Mouse (Mus musculus): ENCODE measurements around the gene Mcoln3.

The Mcoln3 gene

GRCm38 (mm10) chr3:146127205-146127604 lies 10.0 kb downstream of the Mcoln3 start:
- DNase-seq (ENCODE audit: extremely low read depth, low read depth), result peak; percentile 97

GRCm38 (mm10) chr3:146134834-146135233 lies 17.6 kb downstream of the Mcoln3 start:
- no peak for DNase-seq (ENCODE audit: extremely low read depth, low read depth)

- DNase-seq (ENCODE audit: extremely low read depth, low read depth), result no peak
These were observed 18.2 kb downstream of the Mcoln3 start for GRCm38 (mm10) chr3:146135417-146135816.

GRCm38 (mm10) chr3:146136422-146136821 lies 19.2 kb downstream of the Mcoln3 start:
- no peak for DNase-seq (ENCODE audit: extremely low read depth, low read depth)

- no peak for DNase-seq (ENCODE audit: extremely low read depth, low read depth)
These were observed 23.0 kb downstream of the Mcoln3 start for GRCm38 (mm10) chr3:146140276-146140675.

- no peak for DNase-seq (ENCODE audit: extremely low read depth, low read depth)
These were observed 25.3 kb downstream of the Mcoln3 start for GRCm38 (mm10) chr3:146142523-146142922.

GRCm38 (mm10) chr3:146145501-146145900 lies 28.3 kb downstream of the Mcoln3 start:
- DNase-seq (ENCODE audit: extremely low read depth, low read depth), result no peak

GRCm38 (mm10) chr3:146146131-146146530 lies 28.9 kb downstream of the Mcoln3 start:
- DNase-seq (ENCODE audit: extremely low read depth, low read depth), result peak; percentile 64

GRCm38 (mm10) chr3:146149156-146150057 lies 32.2 kb downstream of the Mcoln3 start, which contains the start of gene Mcoln2:
Mcoln2 (plus strand) TSS chr3:146149833.
- no peak for DNase-seq (ENCODE audit: extremely low read depth, low read depth)

GRCm38 (mm10) chr3:146150058-146150400 lies 32.8 kb downstream of the Mcoln3 start:
- no peak for DNase-seq (ENCODE audit: extremely low read depth, low read depth)

- DNase-seq (ENCODE audit: extremely low read depth, low read depth), result no peak
These were observed 33.3 kb downstream of the Mcoln3 start for GRCm38 (mm10) chr3:146150560-146150959.

- no peak for DNase-seq (ENCODE audit: extremely low read depth, low read depth)
These were observed 34.1 kb downstream of the Mcoln3 start for GRCm38 (mm10) chr3:146151328-146151727.

GRCm38 (mm10) chr3:146151755-146152154 lies 34.5 kb downstream of the Mcoln3 start:
- no peak for DNase-seq (ENCODE audit: extremely low read depth, low read depth)

- no peak for DNase-seq (ENCODE audit: extremely low read depth, low read depth)
These were observed 35.1 kb downstream of the Mcoln3 start for GRCm38 (mm10) chr3:146152348-146152747.

GRCm38 (mm10) chr3:146152913-146153312 lies 35.7 kb downstream of the Mcoln3 start:
- DNase-seq (ENCODE audit: extremely low read depth, low read depth), result no peak

- DNase-seq (ENCODE audit: extremely low read depth, low read depth), result no peak
These were observed 36.8 kb downstream of the Mcoln3 start for GRCm38 (mm10) chr3:146153862-146154611.

- DNase-seq (ENCODE audit: extremely low read depth, low read depth), result no peak
These were observed 38.7 kb downstream of the Mcoln3 start for GRCm38 (mm10) chr3:146155628-146156576.

- DNase-seq (ENCODE audit: extremely low read depth, low read depth), result no peak
These were observed 39.6 kb downstream of the Mcoln3 start for GRCm38 (mm10) chr3:146156811-146157210.

GRCm38 (mm10) chr3:146158039-146158438 lies 40.8 kb downstream of the Mcoln3 start:
- DNase-seq (ENCODE audit: extremely low read depth, low read depth), result no peak

- no peak for DNase-seq (ENCODE audit: extremely low read depth, low read depth)
These were observed 42.1 kb downstream of the Mcoln3 start for GRCm38 (mm10) chr3:146159360-146159759.

GRCm38 (mm10) chr3:146162197-146162596 lies 44.9 kb downstream of the Mcoln3 start:
- no peak for DNase-seq (ENCODE audit: extremely low read depth, low read depth)

Data from MEL-GATA-1-ER (cell line).